Comparison of ENCODE assay signal across 8 mouse cellular contexts in the genomic region with DNA sequence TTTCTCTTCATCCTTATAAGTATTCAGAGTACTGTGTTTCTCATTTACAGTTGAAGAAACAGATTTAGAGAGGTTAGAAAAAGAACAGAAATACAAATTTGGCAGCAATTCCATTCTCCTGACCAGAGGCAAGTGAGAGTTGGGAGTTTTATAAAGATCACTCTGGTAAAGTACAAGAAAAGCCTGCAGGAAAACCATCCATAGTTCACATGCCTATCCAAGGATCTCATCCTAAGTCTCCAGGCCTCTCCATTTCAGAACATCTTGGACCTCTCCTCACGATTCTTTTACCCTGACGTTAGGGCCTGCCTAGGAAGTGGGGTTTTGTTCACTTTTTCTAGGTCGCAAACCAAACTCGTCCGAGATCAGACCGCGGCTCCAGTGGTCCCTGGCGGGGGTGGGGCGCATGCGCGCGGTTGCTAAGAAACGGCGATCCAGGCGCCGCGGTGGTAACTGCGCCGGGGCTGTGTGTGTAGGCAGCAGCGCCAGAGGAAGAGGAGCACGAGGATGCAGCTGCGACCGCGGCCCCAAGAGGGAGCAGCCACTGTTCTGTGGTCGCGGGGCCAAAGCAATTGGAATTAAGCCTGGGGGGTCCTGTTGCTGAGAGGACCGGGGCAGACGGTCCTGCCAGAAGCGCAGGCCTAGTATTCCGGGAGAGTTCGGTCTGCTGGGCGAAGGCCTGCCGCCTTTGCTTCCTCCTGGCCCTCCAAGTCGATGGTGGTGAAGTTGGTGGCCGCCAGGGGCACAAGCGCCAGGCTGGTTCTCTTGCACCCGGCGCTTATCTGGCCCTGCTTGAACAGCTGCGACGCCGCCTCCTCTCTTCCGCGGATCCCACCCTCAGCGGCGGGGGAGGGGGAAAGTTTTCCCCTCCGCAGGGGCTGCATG. TPM values are rescaled to one million over a fixed set of nuclear protein-coding genes. Genes with fewer than 3 reads are reported as not detected.
DNase-seq lines count a peak whose midpoint lies in the region; ATAC-seq and TF ChIP-seq lines count a peak whose summit lies in the region.

Gene Zc3h12b, plus strand, starts transcription at position 452 of the 885 bp plus-strand sequence.

- H3K27me3 ChIP-seq in cerebellum, adult 2 months (ENCODE audit: control insufficient read depth, insufficient read depth, low read length) = no peaks in the 10 kb centered on the region
- no peaks in the 10 kb centered on the region for H3K27me3 ChIP-seq in thymus, adult 2 months (ENCODE audit: control insufficient read depth, insufficient read depth, low read length)

- peak; percentile 33; the same call in 1 of the 2 replicates for TF ChIP-seq CTCF in cerebellum, adult 2 months (IDR thresholded peaks at IDR 0.05; ENCODE audit: borderline replicate concordance, insufficient read depth, low read depth, low read length)
- TF ChIP-seq CTCF in layer of hippocampus, adult 2 months (conservative IDR thresholded peaks at IDR 0.05) = peak; percentile 69
- TF ChIP-seq CTCF in thymus, adult 2 months (IDR thresholded peaks at IDR 0.05; ENCODE audit: borderline replicate concordance, control insufficient read depth, extremely low read depth, insufficient read depth, low read length, poor library complexity) = peak; percentile 87

- WGBS in cerebellum, adult 2 months = 6% methylated on average over 45 of the region's 46 CpGs
- WGBS in thymus, adult 2 months = 3% methylated on average over 46 of the region's 46 CpGs

- peak within 1 kb of the TSS; percentile 53 for H3K4me3 ChIP-seq in cerebellum, adult 2 months (replicated peaks; ENCODE audit: insufficient read depth, low read depth, low read length)
- peak within 1 kb of the TSS; percentile 66 for H3K4me3 ChIP-seq in layer of hippocampus, adult 2 months
- peak within 1 kb of the TSS; percentile 62 for H3K4me3 ChIP-seq in thymus, adult 2 months (ENCODE audit: control insufficient read depth, insufficient read depth, low read length)

- DNase-seq in MN1 (ENCODE audit: low spot score) = peak; percentile 58
- DNase-seq in cerebellum, adult 2 months = peak; percentile 75 to 78
- peak; percentile 77 for DNase-seq in forelimb bud, embryonic 11.5 days (ENCODE audit: low read depth, low spot score)
- DNase-seq in heart, postnatal 4 days = peak; percentile 70
- peak; percentile 50 to 68 for DNase-seq in layer of hippocampus, adult 2 months (ENCODE audit: low spot score in 2 of 2)
- DNase-seq in lung, adult 18-20 months = peak; percentile 26 to 47
- peak; percentile 75 for DNase-seq in thymus, adult 2 months

- TF ChIP-seq POLR2A in cerebellum, adult 2 months (IDR thresholded peaks at IDR 0.05; ENCODE audit: borderline replicate concordance, insufficient read depth, low read length) = no peak
- no peak for TF ChIP-seq POLR2A in thymus, adult 2 months (IDR thresholded peaks at IDR 0.05; ENCODE audit: control insufficient read depth, extremely low read depth, insufficient read depth, low read length, poor library complexity)

- peak within 1 kb of the TSS; percentile 51 for H3K27ac ChIP-seq in cerebellum, adult 2 months (ENCODE audit: insufficient read depth, low read length)
- H3K27ac ChIP-seq in layer of hippocampus, adult 2 months = peak within 1 kb of the TSS; percentile 96
- peak within 1 kb of the TSS; percentile 51 for H3K27ac ChIP-seq in thymus, adult 2 months (ENCODE audit: control insufficient read depth, insufficient read depth, low read length)

- ATAC-seq in neutrophil, adult 5-6 weeks (ENCODE audit: extremely low read depth, insufficient number of reproducible peaks, low FRiP score, poor library complexity, severe bottlenecking) = peak; percentile 60; the same call in 1 of the 2 replicates

- no peaks in the 10 kb centered on the region for H3K36me3 ChIP-seq in thymus, adult 2 months (ENCODE audit: control insufficient read depth, insufficient read depth, low read length)

- H3K4me1 ChIP-seq in cerebellum, adult 2 months (ENCODE audit: control insufficient read depth, insufficient read depth, low read length) = no peaks in the 10 kb centered on the region
- H3K4me1 ChIP-seq in thymus, adult 2 months (replicated peaks; ENCODE audit: control insufficient read depth, insufficient read depth, low read length) = no peaks in the 10 kb centered on the region

RNA-seq across cellular contexts. Expression of gene Zc3h12b, which starts in this region (rescaled TPM):
- 7.6 and 7.7 TPM in 2 replicates for polyA plus RNA-seq in cerebellum, adult 2 months (2012; rRNA removed)
- 1 to 10 TPM; 1.5 to 1.9 TPM for total RNA-seq in heart, postnatal 4 days (2021)
- 10 to 100 TPM; 39.1 to 41.4 TPM for total RNA-seq in layer of hippocampus, adult 2 months (2021)
- 0.12 and 0.74 TPM in 2 replicates for total RNA-seq in neutrophil, adult 5-6 weeks (2017)
- polyA plus RNA-seq in thymus, adult 2 months (2012; rRNA removed) = 3.6 and 3.9 TPM in 2 replicates

Comparison
In these comparisons a context has a peak if more than half of its experiments do, and no peak if none do; other contexts are left out.
1. Peak in every context shown above with its lines: DNase-seq, ATAC-seq, H3K4me3 ChIP-seq and H3K27ac ChIP-seq.
2. RNA of gene Zc3h12b (total RNA-seq): 39.1 to 41.4 TPM in layer of hippocampus, adult 2 months; 1.5 to 1.9 TPM in heart, postnatal 4 days and 0.12 to 0.74 TPM in neutrophil, adult 5-6 weeks; every median in the first group is over 10 times any median in the second.
3. Peak in ATAC-seq in neutrophil, adult 5-6 weeks; RNA of the gene not detected or under 1 TPM.
4. CTCF ChIP-seq: peak in every context shown above with its lines; median percentile 87 in thymus, adult 2 months; 69 in layer of hippocampus, adult 2 months; 33 in cerebellum, adult 2 months.